Mouse (Mus musculus) midbrain, embryonic 10.5 days (tissue): ENCODE measurements around the gene Nt5c. TPM values are rescaled to one million over a fixed set of nuclear protein-coding genes. Genes with fewer than 3 reads are reported as not detected.
"Not testable (repeated sequence)": the region's sequence is repeated elsewhere in the genome, so short reads cannot be mapped to it uniquely, and the experiment has no call there.

ENCODE experiments used
- DNase-seq: peaks from one replicate; pipeline ENCODE4 v3.0.0-alpha.2; 2017; ENCODE audit warnings: low spot score
- H3K27ac ChIP-seq: fragments of 300-500 bp; sonication (generic); replicated peaks from 2 replicates; pipeline ENCODE4 v1.5.1; 2016; ENCODE audit warnings: mild to moderate bottlenecking
- H3K27me3 ChIP-seq: fragments of 300-500 bp; sonication (generic); 2 replicates; pipeline ENCODE4 v1.6.1; 2016; ENCODE audit warnings: low read depth, mild to moderate bottlenecking; ENCODE audit not compliant: poor library complexity, severe bottlenecking
- H3K36me3 ChIP-seq: fragments of 300-500 bp; sonication (generic); 2 replicates; pipeline ENCODE4 v1.6.1; 2016; ENCODE audit warnings: mild to moderate bottlenecking, moderate library complexity
- H3K4me1 ChIP-seq: fragments of 300-500 bp; sonication (generic); 2 replicates; pipeline ENCODE4 v1.6.1; 2016
- H3K4me3 ChIP-seq: fragments of 300-500 bp; sonication (generic); 2 replicates; pipeline ENCODE4 v1.5.1; 2016; ENCODE audit warnings: mild to moderate bottlenecking, moderate library complexity
- H3K9me3 ChIP-seq: fragments of 300-500 bp; sonication (generic); replicated peaks from 2 replicates; pipeline ENCODE4 v1.6.1; 2016; ENCODE audit warnings: mild to moderate bottlenecking
- WGBS: fragments of 180-500 bp; shearing (Covaris S2); methylation state at CpG from one replicate; pipeline ENCODE4 v1.1.7; 2016; 5-methylcytosine and 5-hydroxymethylcytosine counted together
- polyA plus RNA-seq: library from polyadenylated mRNA; unstranded; fragments of >200 nt; fragmentation: Nextera tagmentation; extraction: Ambion mirVana; gene quantifications from 2 replicates; pipeline ENCODE4 v1.2.1, GENCODE M21; 2016

The Nt5c gene
- 87.7 and 89.7 TPM in 2 replicates for polyA plus RNA-seq

DNA sequence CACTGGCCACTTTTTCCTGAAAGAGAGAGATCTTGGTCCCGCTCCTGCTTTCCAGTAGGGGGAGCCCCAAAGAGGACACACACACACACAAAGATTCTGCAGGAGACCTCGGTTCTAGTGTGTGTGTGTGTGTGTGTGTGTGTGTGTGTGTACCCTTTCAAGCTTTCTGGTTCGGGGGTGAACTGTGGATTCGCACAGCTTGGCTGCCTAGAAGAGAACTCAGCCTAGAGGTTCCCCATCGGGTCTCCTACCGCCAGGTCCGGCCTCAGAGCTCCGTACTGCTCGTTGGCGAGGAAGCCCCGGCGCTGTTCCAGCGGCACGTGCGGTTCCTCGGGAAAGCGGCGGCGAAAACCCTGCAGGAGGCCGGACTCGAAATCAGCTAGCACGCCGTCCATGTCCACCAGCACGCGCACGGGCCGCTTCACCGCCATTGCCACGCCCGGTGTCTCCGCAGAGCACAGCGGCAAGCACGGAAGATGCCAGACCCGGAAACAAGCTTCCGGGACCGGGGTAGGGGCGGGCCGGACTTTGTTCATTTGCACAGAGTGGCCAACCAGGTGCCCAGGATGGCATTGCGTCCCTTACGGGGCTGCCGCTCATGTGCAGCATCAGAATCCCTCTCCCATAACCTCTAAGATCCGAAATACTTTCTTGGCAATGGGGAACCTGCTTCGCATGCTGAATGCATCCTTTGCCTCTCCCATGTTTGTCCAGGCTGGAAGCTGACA, at the start of gene Nt5c:
Gene Nt5c (minus strand): TSS at position 507 of the 728 bp plus-strand sequence.
- Histone ChIP-seq H3K36me3 (peaks cover 19% of the 10 kb centered on the region), H3K9me3 (no peaks in the 10 kb centered on the region), H3K4me3 (peak within 1 kb of the TSS; percentile 81), H3K27me3 (peaks cover 8% of the 10 kb centered on the region; the same call in 1 of the 2 replicates), H3K27ac (peak within 1 kb of the TSS; percentile 90), H3K4me1 (peaks cover 32% of the 10 kb centered on the region)
- WGBS = under 1% methylated on average over 43 of the region's 43 CpGs
- peak; percentile 85 for DNase-seq

DNA sequence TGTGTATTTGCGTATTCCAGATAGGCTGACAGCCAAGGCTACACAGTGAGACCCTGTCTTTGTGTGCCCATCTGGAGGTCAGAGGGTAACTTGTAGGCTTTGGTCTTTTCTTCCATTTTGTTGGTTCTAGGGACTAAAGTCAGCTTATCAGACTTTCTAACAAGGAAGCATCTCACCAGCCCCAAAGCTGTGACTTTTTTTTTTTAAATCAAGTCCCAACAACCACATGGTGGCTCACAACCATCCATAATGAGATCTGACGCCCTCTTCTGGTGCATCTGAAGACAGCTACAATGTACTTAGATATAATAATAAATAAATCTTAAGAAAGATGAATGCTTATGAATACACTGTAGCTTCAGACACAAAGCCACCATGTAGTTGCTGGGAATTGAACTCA, 46.4 kb upstream of the Nt5c start:
- Histone ChIP-seq H3K27me3 (no peaks in the 10 kb centered on the region), H3K9me3 (no peaks in the 10 kb centered on the region), H3K4me1 (peaks cover 25% of the 10 kb centered on the region), H3K4me3 (no peak overlapping the region), H3K27ac (no peak overlapping the region), H3K36me3 (peaks cover 17% of the 10 kb centered on the region)
- no peak for DNase-seq
- 57% methylated on average over 2 of the region's 2 CpGs for WGBS

DNA sequence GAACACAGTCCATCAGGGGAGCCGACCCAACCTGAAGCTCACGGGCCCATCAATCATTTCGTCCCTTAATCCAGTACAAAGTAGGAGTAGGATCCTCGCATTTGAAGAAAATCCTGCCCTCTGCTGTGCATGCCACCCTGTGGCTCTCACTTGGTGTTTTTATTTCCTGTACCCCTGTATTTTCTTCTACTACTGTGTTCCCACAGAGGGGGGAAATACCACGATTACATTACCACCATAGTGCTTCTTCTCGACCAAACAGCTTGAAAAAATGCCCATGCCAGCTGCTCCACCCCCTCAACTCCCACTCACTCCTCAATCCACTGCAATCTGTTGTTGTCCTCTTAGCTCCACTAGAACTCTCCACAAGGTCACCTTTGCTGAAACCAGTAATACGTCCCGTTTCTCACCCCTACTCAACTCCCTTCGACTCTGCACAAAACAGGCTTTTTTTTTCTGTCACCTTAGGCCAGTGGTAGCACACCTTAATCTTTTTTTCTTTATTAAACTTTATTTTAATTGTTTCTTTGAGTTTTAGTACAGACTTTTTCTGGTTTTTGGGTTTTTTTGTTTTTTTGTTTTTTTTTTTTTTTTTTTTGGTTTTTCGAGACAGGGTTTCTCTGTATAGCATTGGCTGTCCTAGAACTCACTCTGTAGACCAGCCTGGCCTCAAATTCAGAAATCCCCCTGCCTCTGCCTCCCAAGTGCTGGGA, 45.4 kb upstream of the Nt5c start:
- H3K27me3 ChIP-seq = no peaks in the 10 kb centered on the region
- peak overlapping the region; percentile 99 for H3K27ac ChIP-seq
- no peak for DNase-seq
- H3K36me3 ChIP-seq = peaks cover 27% of the 10 kb centered on the region
- H3K4me1 ChIP-seq = peaks cover 25% of the 10 kb centered on the region
- WGBS = 90% methylated on average over 10 of the region's 10 CpGs
- peak overlapping the region; percentile 72; the same call in 1 of the 2 replicates for H3K4me3 ChIP-seq
- H3K9me3 ChIP-seq = no peaks in the 10 kb centered on the region

DNA sequence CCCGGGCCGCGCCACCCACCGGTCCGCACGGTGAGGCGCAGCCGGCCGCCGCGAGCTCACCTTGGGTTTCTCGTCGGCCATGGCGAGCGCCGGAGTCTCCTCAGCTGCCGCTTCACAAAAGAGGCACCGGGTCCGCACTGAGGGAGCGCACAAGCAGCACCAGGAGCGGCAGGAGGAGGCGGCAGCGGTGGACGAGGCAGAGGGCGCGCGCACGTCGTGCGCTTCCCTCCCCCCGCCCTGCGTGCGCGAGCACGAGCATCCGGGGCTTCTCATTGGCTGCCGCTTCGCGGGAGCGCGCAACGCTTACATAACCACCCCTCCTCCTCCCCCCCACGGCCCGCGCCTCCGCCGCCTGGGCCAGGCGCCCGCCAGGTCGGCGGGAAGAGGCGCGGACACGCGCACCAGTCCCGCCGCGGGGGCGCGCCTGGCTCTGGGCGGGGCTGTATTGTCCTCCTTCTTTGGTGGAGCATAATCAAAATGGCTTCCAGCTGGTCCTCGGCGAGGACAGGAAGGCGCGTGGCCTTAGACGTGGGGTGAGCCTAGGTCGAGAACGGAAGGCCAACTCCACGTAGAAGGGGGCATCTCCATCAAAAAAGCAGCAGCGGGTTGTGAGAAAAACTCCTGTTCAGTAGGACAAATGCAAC, 44.5 kb upstream of the Nt5c start, which contains the start of gene Sumo2:
Gene Sumo2 (minus strand): TSS at position 239 of the 644 bp plus-strand sequence.
- Histone ChIP-seq H3K27me3 (no peaks in the 10 kb centered on the region), H3K36me3 (peaks cover 36% of the 10 kb centered on the region), H3K4me3 (peak within 1 kb of the TSS; percentile 72), H3K9me3 (no peaks in the 10 kb centered on the region), H3K4me1 (peaks cover 25% of the 10 kb centered on the region), H3K27ac (peak within 1 kb of the TSS; percentile 99)
- DNase-seq = peak; percentile 98
- 1% methylated on average over 70 of the region's 70 CpGs for WGBS

DNA sequence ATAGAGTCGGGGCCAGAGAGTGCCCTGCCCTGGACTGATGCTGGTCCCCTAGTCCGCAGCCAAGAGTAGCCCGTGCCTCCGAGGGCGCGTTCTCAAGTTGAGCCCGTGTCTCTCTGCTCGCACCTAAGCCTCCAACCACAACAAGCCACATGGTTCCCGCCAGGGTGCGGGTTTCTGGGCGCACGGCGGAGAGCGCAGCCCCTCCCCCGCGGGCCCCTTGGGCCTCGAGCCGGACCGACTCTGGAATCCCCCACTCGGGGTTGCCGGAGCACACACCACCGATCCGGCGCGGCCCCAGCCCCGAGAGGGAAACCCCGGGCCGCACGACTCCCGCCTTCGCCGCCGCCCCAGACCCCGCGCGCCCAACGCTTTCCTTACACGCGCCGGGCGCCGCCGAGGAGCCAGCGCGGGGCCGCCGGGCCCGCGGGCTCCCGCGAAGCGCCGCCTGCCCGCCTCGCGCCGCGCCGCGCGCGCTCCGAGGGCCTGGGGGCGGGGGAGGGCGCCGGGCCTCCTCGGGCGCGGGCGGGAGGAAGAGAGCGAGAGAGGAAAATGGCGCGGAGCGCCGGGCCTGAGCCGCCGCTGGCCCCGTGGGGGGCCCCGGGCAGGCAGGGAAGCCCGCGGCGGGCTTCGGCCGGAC, 43.9 kb upstream of the Nt5c start:
- H3K27me3 ChIP-seq = no peaks in the 10 kb centered on the region
- DNase-seq = peak; percentile 81
- H3K4me1 ChIP-seq = peaks cover 25% of the 10 kb centered on the region
- peaks cover 41% of the 10 kb centered on the region for H3K36me3 ChIP-seq
- H3K4me3 ChIP-seq = peak overlapping the region; percentile 72
- H3K9me3 ChIP-seq = no peaks in the 10 kb centered on the region
- peak overlapping the region; percentile 99 for H3K27ac ChIP-seq
- under 1% methylated on average over 79 of the region's 84 CpGs for WGBS

- DNase-seq = no peak
- WGBS = 7% methylated on average over 11 of the region's 11 CpGs
- H3K4me3 ChIP-seq = peak overlapping the region; percentile 72
These were observed 43.2 kb upstream of the Nt5c start for GRCm38 (mm10) chr11:115534759-115535371.

DNA sequence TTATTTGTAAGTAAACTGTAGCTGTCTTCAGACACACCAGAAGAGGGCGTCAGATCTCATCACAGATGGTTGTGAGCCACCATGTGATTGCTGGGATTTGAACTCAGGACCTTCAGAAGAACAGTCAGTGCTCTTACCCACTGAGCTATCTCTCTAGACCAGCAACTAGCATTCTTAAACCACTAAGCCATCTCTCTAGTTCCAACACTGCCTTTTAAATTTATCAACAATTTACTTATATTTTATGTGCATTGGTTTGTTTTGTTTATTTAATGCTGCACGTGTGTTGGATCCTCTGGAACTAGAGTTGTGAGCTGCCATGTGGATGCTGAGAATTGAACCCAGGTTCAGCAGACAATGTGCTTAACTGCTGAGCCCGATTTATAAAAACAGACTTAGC, 34.8 kb upstream of the Nt5c start:
- H3K9me3 ChIP-seq, H3K27ac ChIP-seq, H3K4me3 ChIP-seq, DNase-seq, H3K27me3 ChIP-seq, H3K4me1 ChIP-seq: not testable (repeated sequence)
- 89% methylated on average over 3 of the region's 3 CpGs for WGBS
- peaks cover 92% of the 10 kb centered on the region for H3K36me3 ChIP-seq

More at GRCm38 (mm10) chr11:115534759-115535371, 43.2 kb upstream of the Nt5c start:
- H3K9me3 ChIP-seq = no peaks in the 10 kb centered on the region
- H3K4me1 ChIP-seq = peaks cover 25% of the 10 kb centered on the region
- no peaks in the 10 kb centered on the region for H3K27me3 ChIP-seq
- H3K36me3 ChIP-seq = peaks cover 48% of the 10 kb centered on the region
- H3K27ac ChIP-seq = peak overlapping the region; percentile 99

GRCm38 (mm10) chr11:115522703-115523102, 31.0 kb upstream of the Nt5c start:
- Histone ChIP-seq H3K27ac (no peak overlapping the region), H3K36me3 (peaks cover 65% of the 10 kb centered on the region), H3K4me3 (no peak overlapping the region), H3K4me1 (no peaks in the 10 kb centered on the region), H3K27me3 (no peaks in the 10 kb centered on the region), H3K9me3 (no peaks in the 10 kb centered on the region)
- DNase-seq = no peak
- WGBS = 85% methylated on average over 2 of the region's 2 CpGs

- Histone ChIP-seq H3K27me3 (no peaks in the 10 kb centered on the region), H3K27ac (no peak overlapping the region)
- WGBS = 84% methylated on average over 2 of the region's 2 CpGs
These were observed 30.6 kb upstream of the Nt5c start for GRCm38 (mm10) chr11:115522238-115522637.

DNA sequence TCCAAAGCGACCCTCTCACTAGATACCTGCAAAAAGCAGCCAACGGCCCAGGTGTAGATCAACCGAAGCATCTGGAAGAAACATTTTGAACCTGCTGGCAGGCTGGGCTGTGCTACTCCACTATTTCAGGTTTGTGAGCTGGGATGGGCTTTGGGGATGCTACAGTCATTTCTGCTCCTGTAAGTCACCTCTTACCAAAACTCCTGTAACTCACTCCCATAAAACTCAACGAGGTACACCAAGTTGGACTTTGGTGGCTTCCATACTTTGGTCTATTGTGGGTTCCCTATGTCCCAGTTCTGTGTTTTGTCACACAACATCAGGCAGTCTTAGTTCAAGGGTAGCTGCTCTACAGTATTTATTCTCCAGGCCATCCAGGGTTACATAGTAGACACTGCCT, 29.4 kb upstream of the Nt5c start:
- Histone ChIP-seq H3K36me3 (peaks cover 48% of the 10 kb centered on the region), H3K4me1 (no peaks in the 10 kb centered on the region), H3K9me3 (no peaks in the 10 kb centered on the region), H3K27me3 (no peaks in the 10 kb centered on the region), H3K4me3 (no peak overlapping the region), H3K27ac (no peak overlapping the region)
- 91% methylated on average over 4 of the region's 4 CpGs for WGBS
- DNase-seq = no peak

More at GRCm38 (mm10) chr11:115522238-115522637, 30.6 kb upstream of the Nt5c start:
- Histone ChIP-seq H3K4me3 (no peak overlapping the region), H3K9me3 (no peaks in the 10 kb centered on the region), H3K4me1 (no peaks in the 10 kb centered on the region), H3K36me3 (peaks cover 60% of the 10 kb centered on the region)
- no peak for DNase-seq

DNA sequence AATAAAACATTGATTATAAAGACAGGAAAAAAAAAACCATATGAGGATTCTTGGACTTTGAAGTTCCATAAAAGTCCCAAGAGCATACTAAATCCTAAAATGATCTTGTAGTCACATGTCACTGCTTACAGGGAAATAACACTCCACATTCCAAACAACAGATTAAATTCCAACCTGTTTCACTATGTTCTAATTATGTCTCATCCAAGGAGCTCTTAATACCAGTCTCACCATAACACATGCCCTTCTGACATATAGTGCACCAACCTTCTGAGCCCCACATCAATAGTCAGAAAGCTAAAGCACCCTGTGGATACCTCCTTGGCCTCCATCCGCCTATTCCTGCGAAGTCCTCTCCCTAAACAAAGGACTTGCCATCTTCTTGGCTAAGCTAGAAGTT, 28.6 kb upstream of the Nt5c start:
- 70% methylated on average over 2 of the region's 2 CpGs for WGBS
- peaks cover under 1% of the 10 kb centered on the region; the same call in 1 of the 2 replicates for H3K4me1 ChIP-seq
- no peak for DNase-seq
- no peaks in the 10 kb centered on the region for H3K27me3 ChIP-seq
- no peaks in the 10 kb centered on the region for H3K9me3 ChIP-seq
- H3K27ac ChIP-seq = no peak overlapping the region
- no peak overlapping the region for H3K4me3 ChIP-seq
- H3K36me3 ChIP-seq = peaks cover 40% of the 10 kb centered on the region

DNA sequence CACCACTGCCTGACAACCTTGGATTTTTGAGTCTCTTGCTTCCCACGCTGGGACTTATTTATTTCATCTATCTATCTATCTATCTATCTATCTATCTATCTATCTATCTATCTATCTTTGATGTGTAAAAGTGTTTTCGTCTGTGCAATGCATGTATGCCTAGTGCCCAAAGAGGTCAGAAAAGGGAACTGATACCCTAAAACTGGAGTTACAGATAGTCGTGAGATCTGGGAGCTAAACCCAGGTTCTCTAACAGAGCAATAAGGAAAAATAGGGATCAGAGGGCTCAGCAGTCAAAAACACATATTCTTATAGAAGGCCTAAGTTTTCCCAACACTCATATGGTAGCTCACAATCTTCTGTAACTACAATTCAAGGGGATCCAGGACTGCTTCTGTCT, 27.9 kb upstream of the Nt5c start:
- no peaks in the 10 kb centered on the region for H3K27me3 ChIP-seq
- 89% methylated on average over 3 of the region's 3 CpGs for WGBS
- no peaks in the 10 kb centered on the region for H3K9me3 ChIP-seq
- H3K4me1 ChIP-seq = peaks cover 6% of the 10 kb centered on the region
- DNase-seq = no peak
- no peak overlapping the region for H3K4me3 ChIP-seq
- H3K36me3 ChIP-seq = peaks cover 33% of the 10 kb centered on the region
- no peak overlapping the region for H3K27ac ChIP-seq
